Mouse (Mus musculus) testis, adult 2 months (tissue): ENCODE measurements around the gene Kcnb1.

Source experiments
- CTCF ChIP-seq: fragments of 200-500 bp; IDR thresholded peaks from 2 replicates; pipeline ENCODE4 v1.5.1; 2012; ENCODE audit warnings: low read depth, mild to moderate bottlenecking, inconsistent platforms, low read length, moderate library complexity; ENCODE audit not compliant: control insufficient read depth, insufficient read depth, insufficient replicate concordance
- POLR2A ChIP-seq: fragments of 200-500 bp; IDR thresholded peaks from 2 replicates; pipeline ENCODE4 v1.6.1; 2012; ENCODE audit warnings: low read depth, mild to moderate bottlenecking, inconsistent platforms, low read length, moderate library complexity; ENCODE audit not compliant: control insufficient read depth

DNA sequence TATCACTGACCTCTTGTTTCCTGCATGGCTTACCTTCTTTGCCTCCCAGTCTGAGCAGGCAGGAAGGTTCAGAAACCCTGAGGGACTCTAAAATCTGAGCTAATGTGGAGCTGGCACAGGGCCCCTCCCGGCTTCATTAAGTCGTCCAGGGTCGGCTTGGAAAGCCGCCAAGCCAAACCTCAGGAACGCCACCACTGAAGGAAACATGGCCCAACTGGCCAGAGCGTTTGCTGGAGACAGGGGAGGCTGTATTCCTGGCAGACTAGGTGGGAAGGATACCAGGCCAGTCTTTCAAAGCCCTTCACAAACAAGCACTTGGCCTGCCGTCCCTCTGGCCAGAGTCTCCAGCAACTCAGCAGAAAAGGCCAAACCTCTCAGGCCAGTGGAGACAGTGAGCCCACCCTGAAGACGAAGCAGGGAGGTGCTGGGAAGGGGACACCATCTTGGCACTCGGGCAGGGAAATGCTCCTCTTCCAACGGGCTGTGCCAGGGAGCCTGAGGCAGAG, 27.4 kb downstream of the Kcnb1 start:
- no peak for TF ChIP-seq CTCF
- TF ChIP-seq POLR2A = no peak
